Mouse (Mus musculus) colon, adult 2 months (tissue): Measurements from ENCODE around the gene Itm2a. TPM values are rescaled to one million over a fixed set of nuclear protein-coding genes. Genes with fewer than 3 reads are reported as not detected.

Experiments
- polyA plus RNA-seq: library from polyadenylated mRNA; depleted of rRNA; stranded (reverse); fragments of >200 nt; gene quantifications from 2 replicates; pipeline ENCODE4 v1.2.3, GENCODE M21; 2012; rRNA removed

Itm2a gene
- 2.6 and 3.0 TPM in 2 replicates for polyA plus RNA-seq

DNA sequence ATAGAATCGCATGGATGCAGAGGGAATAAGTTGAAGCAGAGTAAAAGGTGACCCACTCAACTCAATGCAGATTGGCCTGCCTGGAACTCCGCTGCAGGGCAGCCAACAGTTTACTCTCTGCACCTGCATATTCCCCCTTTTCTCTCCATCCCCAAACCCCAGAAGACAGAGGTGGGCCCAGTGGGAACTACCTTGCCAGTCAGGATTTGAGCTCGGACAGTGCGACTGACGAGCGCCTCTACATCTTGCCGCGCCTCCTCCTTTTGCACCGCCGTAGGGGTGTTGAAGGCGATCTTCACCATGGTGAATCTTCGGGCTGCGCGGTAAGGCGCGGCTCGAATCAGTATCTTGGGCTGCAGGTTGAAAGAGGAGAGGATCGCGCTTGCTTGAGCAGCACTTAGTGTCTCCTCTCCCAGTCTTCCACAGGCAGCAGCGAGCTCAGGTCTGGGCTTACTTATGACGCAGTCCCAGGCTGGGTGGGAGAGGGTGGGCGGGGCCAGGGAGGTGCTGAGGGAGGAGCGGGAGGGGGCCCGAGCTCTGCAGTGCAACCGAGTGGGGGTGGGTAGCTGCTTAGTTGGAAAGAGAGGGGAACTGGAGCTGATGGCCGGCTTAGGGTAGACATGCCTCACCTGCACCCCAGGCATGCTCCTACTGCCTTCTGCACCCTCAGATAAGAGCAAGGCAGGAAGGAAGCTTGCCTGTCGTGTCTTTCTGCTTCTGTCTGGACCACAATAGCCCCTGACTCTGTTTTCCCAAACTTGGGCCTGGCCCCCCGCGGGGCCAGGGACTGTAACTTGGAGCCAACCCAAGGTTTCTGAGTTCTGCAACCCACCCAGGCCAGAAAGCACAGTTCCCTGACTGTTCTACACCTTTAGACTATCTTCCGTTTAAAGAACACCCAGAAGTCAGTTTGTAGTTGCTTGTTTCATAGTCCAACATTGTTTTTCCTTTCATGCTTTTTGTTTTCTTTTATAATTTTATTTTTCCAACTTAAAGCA lies at the start of gene Itm2a:
Gene Itm2a (minus strand): TSS at position 462 of the 998 bp plus-strand sequence.

Other genes with a start within 250 kb of the Itm2a start
- gene Gpr174, start 147.5 kb downstream of the Itm2a start, polyA plus RNA-seq, result 0.03 and 0.06 TPM in 2 replicates